Mouse (Mus musculus): ENCODE data around the gene Rnase2b. TPM values are rescaled to one million over a fixed set of nuclear protein-coding genes. Genes with fewer than 3 reads are reported as not detected.
"Not testable (repeated sequence)": the region's sequence is repeated elsewhere in the genome, so short reads cannot be mapped to it uniquely, and the experiment has no call there.

The Rnase2b gene
- total RNA-seq (2021), result not detected
- long read RNA-seq, experiment 1, result 0 reads
- long read RNA-seq, experiment 2, result 0 reads

GRCm38 (mm10) chr14:51161976-51162375, at the start of gene Rnase2b:
Gene Rnase2b, plus strand, starts transcription at chr14:51162260.
- DNase-seq (ENCODE audit: low spot score in 2 of 2), result not testable (repeated sequence)

DNA sequence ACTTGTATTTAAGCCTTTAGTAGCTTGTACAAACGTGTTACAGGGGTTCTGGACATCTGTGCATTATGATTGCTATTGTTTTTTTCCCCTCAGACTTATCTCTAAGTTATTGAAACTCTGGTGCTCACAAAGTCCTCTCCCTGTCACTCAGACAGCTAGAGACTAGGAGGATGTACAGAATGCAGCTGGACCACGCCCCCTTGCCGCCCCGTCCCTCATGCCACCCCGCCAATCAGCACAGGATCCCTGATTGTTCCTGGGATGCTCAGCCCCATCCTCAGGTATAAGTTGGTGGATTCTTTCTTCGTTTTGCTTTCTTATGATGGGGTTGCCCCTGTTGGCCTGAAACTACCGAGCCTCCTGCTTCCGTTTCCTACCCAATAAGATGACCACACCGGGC, 48.6 kb upstream of the Rnase2b start:
- DNase-seq (ENCODE audit: low spot score in 2 of 2), result no peak

DNA sequence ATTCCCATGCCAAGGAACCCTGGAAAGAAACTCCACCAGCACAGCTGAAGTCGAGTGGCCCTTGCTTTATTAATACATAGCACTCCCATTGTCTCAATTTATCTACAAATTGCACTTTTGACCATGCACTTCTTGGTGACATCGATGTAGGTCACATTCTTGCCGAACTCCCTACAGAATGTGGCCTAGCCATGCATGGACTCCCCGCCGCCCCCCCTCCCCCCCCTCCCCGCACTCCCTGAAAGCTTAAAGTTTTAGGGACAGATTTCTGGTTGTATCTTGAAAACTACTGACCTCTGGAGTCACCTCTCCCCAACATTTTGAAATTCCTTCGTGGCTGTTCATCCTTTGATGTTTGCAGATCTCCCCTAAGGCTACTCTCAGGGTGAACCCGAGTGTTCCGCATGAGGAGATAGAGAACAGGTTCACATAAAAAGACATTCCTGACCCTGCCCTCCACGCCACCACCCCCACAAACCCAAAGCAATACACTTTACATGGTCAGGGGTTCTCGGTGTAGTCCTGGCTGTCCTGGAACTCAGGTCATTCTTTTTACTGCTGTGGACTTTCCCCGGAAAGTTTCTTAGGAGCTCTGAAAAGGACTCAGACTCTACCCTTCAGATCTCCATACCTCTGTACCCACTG, 48.0 kb upstream of the Rnase2b start, which contains the start of gene Eddm3b:
Gene Eddm3b (plus strand): TSS at position 511 of the 645 bp plus-strand sequence.
- DNase-seq (ENCODE audit: low spot score in 2 of 2), result no peak

DNA sequence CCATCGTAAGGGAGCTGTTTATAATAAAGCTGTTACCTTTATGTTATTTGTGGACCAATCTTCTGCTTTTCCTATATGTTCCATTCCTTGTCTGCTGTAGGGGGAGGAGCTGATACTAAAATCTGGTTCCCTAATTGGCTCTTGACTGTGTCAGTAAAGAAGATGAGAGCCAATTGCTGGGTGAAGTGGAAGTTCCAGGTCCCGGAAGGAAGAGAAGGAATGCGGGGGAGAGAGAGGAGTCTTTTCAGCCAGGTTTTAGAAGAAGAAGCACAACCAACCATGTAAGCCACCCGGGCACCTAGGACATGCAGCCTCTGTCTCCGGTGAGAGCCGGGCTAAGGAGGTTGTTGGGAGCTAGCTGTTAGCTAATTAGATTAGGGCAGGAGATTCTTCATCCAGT, 36.4 kb upstream of the Rnase2b start:
- no peak for DNase-seq (ENCODE audit: low spot score in 2 of 2)

GRCm38 (mm10) chr14:51127648-51128258, 34.3 kb upstream of the Rnase2b start:
- DNase-seq (ENCODE audit: low spot score in 2 of 2), result no peak

DNA sequence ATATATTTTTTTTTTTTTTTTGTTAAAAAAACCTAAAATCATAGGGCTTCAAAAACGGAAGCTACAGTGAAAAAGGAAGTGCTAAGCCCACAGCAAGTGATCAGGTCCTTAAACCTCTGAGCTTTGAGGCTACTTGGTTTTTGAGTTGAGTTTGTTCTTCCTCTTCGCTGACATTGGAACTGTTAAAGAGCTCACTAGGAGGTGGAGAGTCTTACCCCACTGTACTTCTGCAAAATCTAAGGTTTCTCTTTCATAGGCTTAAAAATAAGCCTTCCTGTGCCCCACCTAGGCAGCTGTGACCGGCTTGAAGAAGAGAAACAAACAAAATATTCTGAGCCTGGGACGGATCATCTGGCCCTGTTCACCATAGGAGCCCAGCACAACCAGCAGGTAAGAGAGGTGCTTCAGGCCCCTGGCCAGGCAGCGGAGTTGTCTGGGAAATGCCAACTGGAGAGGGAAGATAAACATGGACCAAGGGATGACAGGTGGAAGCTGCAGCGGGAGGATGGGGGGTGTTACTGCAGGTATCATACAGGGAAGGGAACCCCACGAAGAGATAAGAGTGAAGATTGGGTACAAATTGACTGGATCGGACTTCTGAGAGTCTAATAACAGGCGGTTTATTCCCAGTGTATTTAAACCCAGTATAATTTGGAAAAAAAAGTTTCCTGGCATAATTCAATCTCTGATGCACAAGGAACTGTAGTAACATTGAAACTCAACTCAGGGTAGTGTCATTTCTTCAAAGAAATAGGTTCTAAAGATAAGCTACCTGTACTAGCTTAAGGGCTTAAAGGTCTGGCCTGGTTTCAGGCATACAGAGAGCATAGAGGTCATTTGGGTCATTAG, 33.1 kb upstream of the Rnase2b start:
- DNase-seq (ENCODE audit: low spot score in 2 of 2), result no peak

DNA sequence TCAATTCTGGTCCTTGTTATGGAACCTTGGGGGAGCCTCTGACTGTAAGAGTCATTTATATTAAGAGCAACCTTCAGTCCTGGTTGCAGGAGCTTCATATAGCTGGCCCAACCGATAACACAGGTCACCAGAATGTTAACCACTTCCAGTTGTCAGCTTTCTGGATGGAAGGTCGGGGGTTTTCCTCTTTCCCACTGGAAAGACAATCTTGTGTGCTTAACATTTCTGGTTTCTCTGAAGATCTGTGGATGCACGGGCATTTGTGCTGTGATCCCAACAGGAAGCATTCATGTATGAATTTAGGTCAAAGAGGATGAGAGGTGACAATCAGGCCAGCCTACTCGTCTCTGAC, 32.5 kb upstream of the Rnase2b start:
- DNase-seq (ENCODE audit: low spot score in 2 of 2), result no peak

GRCm38 (mm10) chr14:51130315-51130940, 31.6 kb upstream of the Rnase2b start:
- DNase-seq (ENCODE audit: low spot score in 2 of 2), result no peak

- DNase-seq (ENCODE audit: low spot score in 2 of 2), result no peak
Observed at GRCm38 (mm10) chr14:51131086-51131815, 30.8 kb upstream of the Rnase2b start.

- no peak for DNase-seq (ENCODE audit: low spot score in 2 of 2)
Observed at GRCm38 (mm10) chr14:51132372-51132771, 29.7 kb upstream of the Rnase2b start.

- DNase-seq (ENCODE audit: low spot score in 2 of 2), result no peak
Observed at GRCm38 (mm10) chr14:51140342-51140741, 21.7 kb upstream of the Rnase2b start.

DNA sequence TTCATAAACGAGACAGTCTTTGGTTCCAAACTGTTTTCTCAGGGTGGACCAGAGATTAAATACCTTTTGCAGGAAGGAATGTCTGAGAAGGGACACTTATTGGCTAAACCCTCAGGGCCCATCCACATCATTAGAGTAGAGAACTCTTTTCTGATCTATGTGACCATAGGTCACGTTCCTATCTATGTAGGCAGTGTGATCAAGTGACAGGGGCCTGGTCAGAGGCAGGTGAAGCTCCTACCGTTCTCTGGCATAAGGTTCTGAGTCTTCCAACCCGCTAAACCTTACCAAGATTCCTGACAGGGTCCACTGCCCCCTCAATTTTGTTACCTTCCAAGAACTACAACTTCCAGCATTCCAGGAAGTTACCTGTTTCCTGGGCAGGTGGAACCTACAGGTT, 19.9 kb upstream of the Rnase2b start:
- DNase-seq (ENCODE audit: low spot score in 2 of 2), result no peak

DNA sequence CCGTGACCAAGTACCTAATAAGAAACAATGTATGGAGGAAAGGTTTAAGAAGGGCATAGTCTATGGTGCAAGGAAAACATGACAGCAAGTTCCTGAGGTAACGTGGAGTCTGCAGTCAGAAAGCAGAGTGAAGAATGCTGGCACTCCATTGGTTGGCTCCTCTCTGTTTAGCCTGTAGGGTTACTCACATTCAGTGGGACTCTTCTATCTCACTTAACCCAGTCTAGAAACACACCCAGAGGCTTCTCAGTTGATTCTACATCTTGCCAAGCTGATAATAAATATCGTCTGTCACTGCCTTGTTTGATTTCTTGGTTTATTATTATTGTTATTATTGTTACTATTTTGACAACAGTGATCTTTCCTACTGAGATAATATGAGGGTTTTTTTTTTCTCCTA, 19.5 kb upstream of the Rnase2b start:
- no peak for DNase-seq (ENCODE audit: low spot score in 2 of 2)

- no peak for DNase-seq (ENCODE audit: low spot score in 2 of 2)
Observed at GRCm38 (mm10) chr14:51143287-51143686, 18.8 kb upstream of the Rnase2b start.

DNA sequence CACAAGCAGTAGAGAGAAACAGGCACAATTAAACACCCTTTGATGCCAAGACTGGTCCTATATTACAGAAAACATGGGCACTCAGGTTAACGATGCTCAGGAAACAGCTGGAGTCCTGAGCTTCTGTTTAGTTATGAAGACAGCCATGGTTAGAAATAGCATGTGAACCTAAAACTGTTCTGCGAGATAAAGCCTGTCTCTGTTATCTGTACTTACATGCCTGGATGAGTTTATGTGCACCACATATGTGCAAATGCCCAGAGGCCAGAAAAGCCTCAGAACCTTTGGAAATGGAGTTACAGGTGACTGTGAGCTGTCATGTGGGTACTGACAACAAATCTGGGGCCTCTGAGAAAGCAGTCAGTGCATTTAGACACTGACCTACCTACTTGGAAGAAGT, 18.1 kb upstream of the Rnase2b start:
- DNase-seq (ENCODE audit: low spot score in 2 of 2), result no peak

- DNase-seq (ENCODE audit: low spot score in 2 of 2), result no peak
Observed at GRCm38 (mm10) chr14:51144451-51144850, 17.6 kb upstream of the Rnase2b start.

- DNase-seq (ENCODE audit: low spot score in 2 of 2), result no peak
Observed at GRCm38 (mm10) chr14:51145521-51145920, 16.5 kb upstream of the Rnase2b start.

DNA sequence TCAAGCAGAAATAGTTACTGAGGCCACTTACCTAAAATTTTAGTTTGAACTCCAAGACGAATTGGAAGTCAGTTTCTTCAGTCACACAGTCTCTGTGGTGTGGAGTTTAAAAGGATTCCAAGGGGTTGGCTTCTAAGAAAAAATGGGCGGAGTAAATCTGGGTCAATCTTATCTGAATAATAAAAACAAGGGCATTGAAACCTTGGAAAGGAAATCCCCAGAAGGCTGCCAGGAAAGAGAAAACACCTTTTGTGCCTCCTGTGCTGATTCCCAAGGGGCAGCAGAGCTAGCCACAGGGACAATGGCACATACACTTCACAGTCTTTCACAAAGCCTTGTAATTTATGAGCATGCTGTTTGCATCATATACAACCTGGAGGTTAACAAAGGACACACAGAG, 15.4 kb upstream of the Rnase2b start, which contains the start of gene Rnase1:
Gene Rnase1 (minus strand): TSS at position 101 of the 400 bp plus-strand sequence.
- no peak for DNase-seq (ENCODE audit: low spot score in 2 of 2)

GRCm38 (mm10) chr14:51148006-51148405, 14.1 kb upstream of the Rnase2b start:
- DNase-seq (ENCODE audit: low spot score in 2 of 2), result no peak

- no peak for DNase-seq (ENCODE audit: low spot score in 2 of 2)
Observed at GRCm38 (mm10) chr14:51149164-51149563, 12.9 kb upstream of the Rnase2b start.

Data from adrenal gland, adult 18-20 months (tissue).